Mouse (Mus musculus): Measurements from ENCODE around the gene Tm9sf3.

Tm9sf3 gene

DNA sequence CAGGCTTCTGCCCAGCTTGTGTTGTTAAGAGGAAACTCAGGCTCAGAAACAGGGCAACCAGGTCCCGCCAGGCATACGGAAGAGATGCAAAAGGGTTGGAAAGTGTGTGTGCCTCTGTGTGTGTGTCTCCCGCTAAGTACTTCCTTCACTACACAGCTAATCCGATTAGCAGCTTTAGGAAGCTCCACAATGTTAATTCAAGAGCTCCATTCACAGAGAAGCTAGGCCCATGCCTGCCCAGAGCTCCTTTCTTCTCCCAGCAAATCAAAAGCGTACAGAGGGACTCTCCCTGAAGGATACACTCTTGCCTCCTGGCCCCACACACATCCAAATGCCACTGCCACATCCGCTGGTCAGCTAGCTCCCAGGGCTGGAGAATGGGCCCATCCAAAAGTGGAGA, 86.5 kb downstream of the Tm9sf3 start:
- in situ Hi-C loops (cut with MboI, MseI), result no loop called here

GRCm38 (mm10) chr19:41176881-41177280, 86.9 kb downstream of the Tm9sf3 start:
- in situ Hi-C loops (cut with MboI, MseI), result no loop called here

- in situ Hi-C loops (cut with MboI, MseI), result no loop called here
Observed at GRCm38 (mm10) chr19:41165914-41166235, 97.9 kb downstream of the Tm9sf3 start.

DNA sequence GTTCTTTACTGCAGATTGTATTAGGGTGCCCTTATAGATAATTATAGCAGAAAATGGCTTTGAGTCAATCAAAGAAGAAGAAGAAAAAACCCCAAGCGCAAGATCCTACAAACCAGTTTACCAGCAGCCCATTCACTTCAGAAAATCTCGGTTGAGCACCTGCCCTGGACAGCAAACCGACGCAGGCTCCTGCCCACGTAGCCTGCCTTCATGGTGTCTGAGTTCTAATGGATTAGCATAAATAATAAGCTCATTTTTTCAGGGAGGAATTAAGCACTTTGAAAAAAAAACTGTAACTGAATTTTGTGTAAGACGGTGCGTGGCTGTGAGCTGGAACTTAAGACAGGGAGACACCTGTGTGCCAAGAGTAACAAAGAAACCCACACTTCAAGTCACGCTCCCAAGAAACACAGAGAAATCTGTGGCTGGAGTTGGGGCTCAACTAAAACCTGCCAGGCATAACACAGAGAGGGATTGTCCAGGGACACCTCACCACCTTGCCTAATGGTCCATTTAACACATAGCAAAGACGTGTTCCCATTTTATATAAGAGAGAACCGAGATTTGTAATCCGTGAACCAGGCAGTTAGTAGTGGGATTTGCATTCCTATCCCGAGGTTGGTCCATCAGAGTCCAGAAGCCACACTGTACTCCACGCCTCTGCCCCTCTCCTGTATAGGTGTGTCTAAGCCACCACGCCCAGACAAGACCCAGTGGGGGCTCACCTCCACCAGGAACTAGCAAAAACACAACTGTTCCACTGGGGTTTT, 98.5 kb downstream of the Tm9sf3 start:
- in situ Hi-C loops (cut with MboI, MseI), result no loop called here

- in situ Hi-C loops (cut with MboI, MseI), result no loop called here
Observed at GRCm38 (mm10) chr19:41164447-41165095, 99.2 kb downstream of the Tm9sf3 start.
